Mouse (Mus musculus) thymus, adult 2 months (tissue): ENCODE data around the gene Rph3al. TPM values are rescaled to one million over a fixed set of nuclear protein-coding genes. Genes with fewer than 3 reads are reported as not detected.
A peak's percentile ranks its signal among the peaks of the same experiment; 100 is the strongest.

Source experiments
- DNase-seq: peaks from one replicate; pipeline ENCODE4 v3.0.0; 2021
- H3K27ac ChIP-seq: fragments of 200-500 bp; 2 replicates; pipeline ENCODE4 v1.5.1; 2012; ENCODE audit warnings: low read length, control low read depth; ENCODE audit not compliant: control insufficient read depth, insufficient read depth
- H3K27me3 ChIP-seq: fragments of 200-500 bp; 2 replicates; pipeline ENCODE4 v1.6.1; 2012; ENCODE audit warnings: mild to moderate bottlenecking, low read length, moderate library complexity, mixed read lengths; ENCODE audit not compliant: control insufficient read depth, insufficient read depth
- H3K36me3 ChIP-seq: fragments of 200-500 bp; 2 replicates; pipeline ENCODE4 v1.6.1; 2012; ENCODE audit warnings: mild to moderate bottlenecking, low read length, moderate library complexity; ENCODE audit not compliant: control insufficient read depth, insufficient read depth
- H3K4me1 ChIP-seq: fragments of 200-500 bp; replicated peaks from 2 replicates; pipeline ENCODE4 v1.6.1; 2012; ENCODE audit warnings: low read length; ENCODE audit not compliant: control insufficient read depth, insufficient read depth
- H3K4me3 ChIP-seq: fragments of 200-500 bp; 2 replicates; pipeline ENCODE4 v1.5.1; 2012; ENCODE audit warnings: mild to moderate bottlenecking, low read length, control low read depth, moderate library complexity; ENCODE audit not compliant: control insufficient read depth, insufficient read depth
- CTCF ChIP-seq: fragments of 200-500 bp; IDR thresholded peaks from 2 replicates; pipeline ENCODE4 v1.5.1; 2012; ENCODE audit warnings: mild to moderate bottlenecking, control low read depth, low read length, moderate library complexity, borderline replicate concordance; ENCODE audit not compliant: control insufficient read depth, poor library complexity, insufficient read depth; ENCODE audit errors: extremely low read depth
- POLR2A ChIP-seq: fragments of 200-500 bp; IDR thresholded peaks from 2 replicates; pipeline ENCODE4 v1.6.1; 2012; ENCODE audit warnings: mild to moderate bottlenecking, low read length, control low read depth, moderate library complexity; ENCODE audit not compliant: control insufficient read depth, poor library complexity, insufficient read depth; ENCODE audit errors: extremely low read depth
- WGBS: fragments of 180-500 bp; shearing (Covaris S2); methylation state at CpG from one replicate; pipeline ENCODE4 v1.1.7; 2018; 5-methylcytosine and 5-hydroxymethylcytosine counted together
- polyA plus RNA-seq: library from polyadenylated mRNA; depleted of rRNA; stranded (reverse); fragments of >200 nt; gene quantifications from 2 replicates; pipeline ENCODE4 v1.2.3, GENCODE M21; 2012

Rph3al gene
- polyA plus RNA-seq, 1 experiment, result 7.6 TPM

DNA sequence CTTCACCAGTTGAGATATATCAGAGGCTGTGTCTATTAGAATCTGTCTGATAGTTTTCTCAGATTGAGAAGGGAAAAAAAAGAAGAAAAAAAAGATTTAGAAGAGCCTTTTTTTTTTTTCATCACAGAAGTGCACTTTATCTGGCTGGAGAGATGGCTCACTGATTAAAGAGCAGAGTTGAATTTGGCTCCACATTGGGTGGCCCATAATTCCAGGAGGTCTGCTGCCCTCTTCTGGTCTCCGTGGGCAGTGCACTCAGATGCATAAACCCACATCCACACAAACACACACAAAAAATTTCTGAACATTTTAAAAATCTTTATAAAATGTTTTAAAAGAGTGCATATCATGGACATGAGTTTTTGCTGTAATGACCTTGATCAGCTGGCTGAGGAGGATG, 35.8 kb upstream of the Rph3al start:
- TF ChIP-seq POLR2A, result no peak
- TF ChIP-seq CTCF, result no peak
- no peak for DNase-seq
- WGBS, result 96% methylated on average over 1 of the region's 1 CpGs
- no peak overlapping the region for H3K4me3 ChIP-seq
- H3K4me1 ChIP-seq, result peaks cover 34% of the 10 kb centered on the region
- no peaks in the 10 kb centered on the region for H3K27me3 ChIP-seq
- no peak overlapping the region for H3K27ac ChIP-seq
- H3K36me3 ChIP-seq, result no peaks in the 10 kb centered on the region

- 0 out of 2 replicates have a peak overlapping the region, but pooled peaks have one; percentile 17 for H3K27ac ChIP-seq
- WGBS, result 78% methylated on average over 7 of the region's 7 CpGs
- H3K4me3 ChIP-seq, result no peak overlapping the region
- TF ChIP-seq POLR2A (no peak), CTCF (no peak)
- H3K4me1 ChIP-seq, result peaks cover 29% of the 10 kb centered on the region
- no peaks in the 10 kb centered on the region for H3K27me3 ChIP-seq
- DNase-seq, result no peak
- no peaks in the 10 kb centered on the region for H3K36me3 ChIP-seq
Measured at GRCm38 (mm10) chr11:75972916-75973567, 34.8 kb upstream of the Rph3al start.

- Histone ChIP-seq H3K4me1 (peaks cover 25% of the 10 kb centered on the region), H3K27me3 (no peaks in the 10 kb centered on the region), H3K36me3 (no peaks in the 10 kb centered on the region), H3K27ac (no peak overlapping the region), H3K4me3 (no peak overlapping the region)
- 95% methylated on average over 3 of the region's 3 CpGs for WGBS
- no peak for DNase-seq
- TF ChIP-seq POLR2A (no peak), CTCF (no peak)
Measured at GRCm38 (mm10) chr11:75972188-75972587, 34.0 kb upstream of the Rph3al start.

DNA sequence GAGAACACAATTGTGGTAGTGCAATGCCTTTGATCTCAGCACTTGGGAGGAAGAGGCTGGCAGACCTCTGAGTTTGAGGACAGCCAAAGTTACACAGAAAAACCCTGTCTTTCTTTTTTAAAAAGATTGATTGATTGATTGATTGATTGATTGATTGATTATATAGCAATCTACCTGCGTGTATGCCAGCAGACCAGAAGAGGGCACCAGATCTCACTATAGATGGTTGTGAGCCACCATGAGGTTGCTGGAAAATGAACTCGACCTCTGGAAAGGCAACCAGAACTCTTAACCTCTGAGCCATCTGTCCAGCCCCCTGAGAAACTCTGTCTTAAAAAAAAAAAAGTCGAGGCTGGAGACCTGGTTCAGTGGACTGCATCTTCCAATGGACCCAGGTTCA, 32.4 kb upstream of the Rph3al start:
- H3K27me3 ChIP-seq, result no peaks in the 10 kb centered on the region
- H3K36me3 ChIP-seq, result no peaks in the 10 kb centered on the region
- WGBS, result 44% methylated on average over 3 of the region's 3 CpGs
- peaks cover 20% of the 10 kb centered on the region for H3K4me1 ChIP-seq
- TF ChIP-seq POLR2A, result no peak
- TF ChIP-seq CTCF, result no peak
- no peak overlapping the region for H3K4me3 ChIP-seq
- no peak for DNase-seq
- no peak overlapping the region for H3K27ac ChIP-seq

- no peaks in the 10 kb centered on the region for H3K27me3 ChIP-seq
- 98% methylated on average over 6 of the region's 6 CpGs for WGBS
Measured at GRCm38 (mm10) chr11:75968761-75969160, 30.5 kb upstream of the Rph3al start.

GRCm38 (mm10) chr11:75966401-75967372, 28.5 kb upstream of the Rph3al start:
- Histone ChIP-seq H3K27ac (peak overlapping the region; percentile 14; the same call in 1 of the 2 replicates), H3K4me3 (peak overlapping the region; percentile 81), H3K27me3 (no peaks in the 10 kb centered on the region), H3K4me1 (peaks cover 16% of the 10 kb centered on the region), H3K36me3 (no peaks in the 10 kb centered on the region)
- WGBS, result 1% methylated on average over 88 of the region's 90 CpGs
- TF ChIP-seq POLR2A, result peak; percentile 24; the same call in 1 of the 2 replicates
- peak; percentile 91 for TF ChIP-seq CTCF
- DNase-seq, result peak; percentile 88

More at GRCm38 (mm10) chr11:75968761-75969160, 30.5 kb upstream of the Rph3al start:
- no peaks in the 10 kb centered on the region for H3K36me3 ChIP-seq
- H3K27ac ChIP-seq, result no peak overlapping the region
- TF ChIP-seq POLR2A, result no peak
- no peak for TF ChIP-seq CTCF
- no peak for DNase-seq
- no peak overlapping the region for H3K4me3 ChIP-seq
- H3K4me1 ChIP-seq, result peaks cover 18% of the 10 kb centered on the region
